Mouse (Mus musculus) liver, embryonic 11.5 days (tissue): ENCODE results near the gene Dpp10. TPM values are rescaled to one million over a fixed set of nuclear protein-coding genes. Genes with fewer than 3 reads are reported as not detected.

Experiments
- ATAC-seq: fragments of 200-750 bp; cut with Nextera tagmentation; replicated peaks from 2 replicates; pipeline ENCODE4 v1.8.0; 2017; ENCODE audit warnings: moderate number of reproducible peaks, mild to moderate bottlenecking, moderate TSS enrichment, moderate library complexity; ENCODE audit not compliant: low FRiP score
- DNase-seq: peaks from one replicate; pipeline ENCODE4 v3.0.0-alpha.2; 2017; ENCODE audit warnings: low spot score
- H3K27ac ChIP-seq: fragments of 300-500 bp; sonication (generic); 2 replicates; pipeline ENCODE4 v1.5.1; 2014; ENCODE audit warnings: mild to moderate bottlenecking, low read depth, low read length, control low read depth
- H3K27me3 ChIP-seq: fragments of 300-500 bp; sonication (generic); replicated peaks from 2 replicates; pipeline ENCODE4 v1.6.1; 2014; ENCODE audit warnings: low read length, mixed read lengths; ENCODE audit not compliant: control insufficient read depth, insufficient read depth
- H3K36me3 ChIP-seq: fragments of 300-500 bp; sonication (generic); 2 replicates; pipeline ENCODE4 v1.6.1; 2014; ENCODE audit warnings: mild to moderate bottlenecking, low read length, moderate library complexity, mixed read lengths; ENCODE audit not compliant: control insufficient read depth, insufficient read depth
- H3K4me1 ChIP-seq: fragments of 300-500 bp; sonication (generic); replicated peaks from 2 replicates; pipeline ENCODE4 v1.6.1; 2014; ENCODE audit warnings: low read length, mixed read lengths; ENCODE audit not compliant: control insufficient read depth, insufficient read depth
- H3K4me2 ChIP-seq: fragments of 300-500 bp; sonication (generic); 2 replicates; pipeline ENCODE4 v1.6.1; 2014; ENCODE audit warnings: mild to moderate bottlenecking, control low read depth, moderate library complexity
- H3K4me3 ChIP-seq: fragments of 300-500 bp; sonication (generic); 2 replicates; pipeline ENCODE4 v1.5.1; 2014; ENCODE audit warnings: low read depth, low read length, control low read depth
- H3K9ac ChIP-seq: fragments of 300-500 bp; sonication (generic); 2 replicates; pipeline ENCODE4 v1.6.1; 2014; ENCODE audit warnings: low read depth, low read length, control low read depth
- H3K9me3 ChIP-seq: fragments of 300-500 bp; sonication (generic); 2 replicates; pipeline ENCODE4 v1.6.1; 2016; ENCODE audit warnings: low read length, inconsistent platforms, mixed read lengths; ENCODE audit not compliant: control insufficient read depth
- WGBS: fragments of 180-500 bp; shearing (Covaris S2); extraction: QIAGEN DNeasy Blood & Tissue Kit; methylation state at CpG from one replicate; pipeline ENCODE4 v1.1.7; 2014; 5-methylcytosine and 5-hydroxymethylcytosine counted together
- polyA plus RNA-seq: library from polyadenylated mRNA; unstranded; fragments of >200 nt; fragmentation: Nextera tagmentation; extraction: Ambion mirVana; gene quantifications from 2 replicates; pipeline ENCODE4 v1.2.1, GENCODE M21; 2014

Gene Dpp10
- polyA plus RNA-seq, 1 experiment from 2014 or later: not detected

- 63% methylated on average over 2 of the region's 2 CpGs for WGBS
- H3K4me1 ChIP-seq: no peaks in the 10 kb centered on the region
- no peak overlapping the region for H3K27ac ChIP-seq
- H3K4me2 ChIP-seq: no peak overlapping the region
- H3K4me3 ChIP-seq: no peak overlapping the region
- H3K9ac ChIP-seq: no peak overlapping the region
- H3K36me3 ChIP-seq: no peaks in the 10 kb centered on the region
- H3K9me3 ChIP-seq: no peaks in the 10 kb centered on the region
- ATAC-seq (no peak), DNase-seq (no peak)
- no peaks in the 10 kb centered on the region for H3K27me3 ChIP-seq
Observed at GRCm38 (mm10) chr1:124031968-124032367, 13.4 kb downstream of the Dpp10 start.

DNA sequence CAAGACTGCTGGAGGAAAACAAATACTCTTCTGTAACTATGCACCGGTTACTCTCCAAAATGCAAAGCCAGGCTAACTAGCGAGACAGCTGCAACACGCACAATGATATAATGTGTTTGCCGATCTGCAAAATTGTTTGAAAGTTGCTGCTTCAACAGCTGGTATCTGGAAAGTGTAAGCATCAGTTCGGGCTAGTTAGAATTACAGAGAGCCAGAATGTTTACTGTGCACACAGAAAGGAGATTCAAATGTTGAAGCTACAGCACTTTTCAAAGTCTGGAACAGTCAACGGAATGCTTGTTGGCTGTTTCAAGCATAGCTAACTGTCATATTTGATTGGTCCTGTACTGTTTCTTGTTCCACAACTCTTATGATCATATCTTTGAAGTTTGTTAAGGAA lies 42.6 kb downstream of the Dpp10 start:
- Histone ChIP-seq H3K27me3 (no peaks in the 10 kb centered on the region), H3K27ac (no peak overlapping the region), H3K9ac (no peak overlapping the region), H3K4me3 (no peak overlapping the region), H3K36me3 (no peaks in the 10 kb centered on the region), H3K4me2 (no peak overlapping the region), H3K9me3 (no peaks in the 10 kb centered on the region), H3K4me1 (no peaks in the 10 kb centered on the region)
- WGBS: 78% methylated on average over 6 of the region's 6 CpGs
- DNase-seq: no peak
- ATAC-seq: no peak

DNA sequence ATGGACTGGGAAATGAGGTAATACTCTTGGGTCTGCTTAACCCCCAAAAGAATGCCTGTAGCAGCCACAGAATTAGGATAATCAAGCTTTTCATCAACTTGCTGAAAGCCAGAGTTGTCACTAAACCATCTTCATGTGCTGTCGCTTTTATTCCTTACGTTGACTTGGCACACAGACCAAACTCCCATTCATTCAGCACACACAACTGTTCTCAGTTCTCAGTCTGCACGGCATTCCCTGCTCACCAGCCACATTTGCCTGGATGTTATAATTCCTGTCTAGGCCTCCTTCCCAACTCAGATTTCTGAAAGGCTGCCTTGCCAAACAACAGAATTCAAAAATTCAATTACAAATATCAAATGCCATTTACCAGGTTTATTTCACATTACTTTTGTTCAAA lies 49.6 kb downstream of the Dpp10 start:
- Histone ChIP-seq H3K27me3 (no peaks in the 10 kb centered on the region), H3K36me3 (no peaks in the 10 kb centered on the region), H3K4me3 (no peak overlapping the region), H3K9me3 (no peaks in the 10 kb centered on the region), H3K4me2 (no peak overlapping the region), H3K9ac (no peak overlapping the region), H3K27ac (no peak overlapping the region), H3K4me1 (no peaks in the 10 kb centered on the region)
- WGBS: 80% methylated on average over 3 of the region's 3 CpGs
- ATAC-seq (no peak), DNase-seq (no peak)

DNA sequence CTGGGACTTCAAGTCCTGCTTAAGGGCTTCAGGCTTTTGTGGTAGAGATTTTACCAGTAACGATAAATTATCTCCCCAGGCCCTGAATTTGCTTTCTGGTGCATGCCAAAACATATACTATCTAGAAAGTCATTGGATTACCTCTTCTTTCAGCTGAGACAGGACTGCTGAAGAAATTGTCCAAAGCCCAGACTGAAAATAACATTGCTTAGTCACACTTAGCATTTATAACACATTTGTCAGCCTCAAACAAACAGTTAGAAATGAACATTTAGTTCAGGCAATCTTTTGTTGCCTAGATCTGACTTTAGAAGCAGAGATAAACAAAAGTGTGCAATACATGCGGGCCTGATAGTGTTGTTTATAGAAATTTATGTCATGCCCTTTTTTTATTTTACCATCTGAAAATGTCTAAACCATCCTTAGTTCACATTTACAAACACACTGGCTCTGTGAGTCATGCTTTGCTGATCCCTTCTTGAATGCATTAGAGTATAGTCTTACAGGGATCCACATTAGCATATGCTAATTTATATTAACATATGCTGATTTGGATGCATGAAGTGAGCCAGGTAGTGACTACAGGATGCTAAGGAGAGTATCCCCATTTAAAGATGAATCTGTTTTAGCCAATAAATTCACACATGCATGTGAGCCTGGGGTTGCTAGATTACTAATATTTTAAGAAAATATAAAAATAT lies 59.9 kb downstream of the Dpp10 start:
- no peak overlapping the region for H3K4me3 ChIP-seq
- H3K4me1 ChIP-seq: no peaks in the 10 kb centered on the region
- no peak for DNase-seq
- no peaks in the 10 kb centered on the region for H3K27me3 ChIP-seq
- H3K4me2 ChIP-seq: no peak overlapping the region
- no peak overlapping the region for H3K27ac ChIP-seq
- ATAC-seq: no peak
- H3K9me3 ChIP-seq: no peaks in the 10 kb centered on the region
- no peaks in the 10 kb centered on the region for H3K36me3 ChIP-seq
- H3K9ac ChIP-seq: no peak overlapping the region
- 66% methylated on average over 2 of the region's 2 CpGs for WGBS

- Histone ChIP-seq H3K9me3 (no peaks in the 10 kb centered on the region), H3K4me1 (no peaks in the 10 kb centered on the region), H3K9ac (no peak overlapping the region), H3K4me3 (no peak overlapping the region), H3K4me2 (no peak overlapping the region), H3K27me3 (no peaks in the 10 kb centered on the region), H3K36me3 (no peaks in the 10 kb centered on the region), H3K27ac (no peak overlapping the region)
- ATAC-seq: no peak
- 59% methylated on average over 1 of the region's 1 CpGs for WGBS
- no peak for DNase-seq
Observed at GRCm38 (mm10) chr1:123978597-123978996, 66.8 kb downstream of the Dpp10 start.

DNA sequence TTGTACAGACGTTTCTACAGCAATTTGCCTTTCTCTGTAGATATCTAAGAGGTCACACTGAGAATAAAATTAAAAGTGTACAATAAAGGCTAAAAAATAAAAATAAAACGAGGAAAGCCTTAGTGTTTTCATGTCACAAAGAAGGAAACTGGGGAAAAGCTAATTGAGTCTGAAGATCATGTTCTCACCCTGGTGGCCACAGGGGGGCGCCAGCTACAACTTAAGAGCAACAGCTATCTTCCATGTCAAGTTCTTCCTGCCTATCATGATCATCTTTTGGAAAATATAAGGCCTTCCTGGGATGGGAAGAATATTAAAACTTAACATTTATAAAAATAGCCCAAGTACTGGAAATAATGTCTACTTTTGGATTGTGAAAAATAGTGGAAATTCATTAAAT lies 70.7 kb downstream of the Dpp10 start:
- Histone ChIP-seq H3K9ac (no peak overlapping the region), H3K36me3 (no peaks in the 10 kb centered on the region), H3K27ac (no peak overlapping the region), H3K27me3 (no peaks in the 10 kb centered on the region), H3K4me1 (no peaks in the 10 kb centered on the region), H3K4me2 (no peak overlapping the region), H3K9me3 (no peaks in the 10 kb centered on the region), H3K4me3 (no peak overlapping the region)
- ATAC-seq (no peak), DNase-seq (no peak)
- 25% methylated on average over 3 of the region's 3 CpGs for WGBS

DNA sequence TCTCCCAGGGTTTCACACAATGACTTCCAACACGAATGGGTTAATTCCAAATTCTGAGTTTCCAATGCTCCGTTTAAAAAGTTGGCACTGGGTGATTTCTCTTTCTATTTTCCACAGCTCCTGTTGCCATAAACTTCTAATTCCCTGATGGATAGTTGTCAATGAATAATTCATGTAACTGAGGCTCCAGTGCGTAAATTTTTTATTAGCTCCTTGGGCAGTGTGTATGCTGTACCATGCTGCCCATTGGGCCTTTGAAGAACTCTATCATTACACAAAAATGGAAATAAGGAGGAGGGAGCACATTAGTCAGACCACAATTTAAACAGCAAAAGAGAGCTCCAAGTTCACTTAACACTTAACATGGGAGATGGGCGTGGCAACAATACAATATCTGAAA lies 99.2 kb downstream of the Dpp10 start:
- H3K4me2 ChIP-seq: no peak overlapping the region
- H3K4me3 ChIP-seq: no peak overlapping the region
- H3K4me1 ChIP-seq: no peaks in the 10 kb centered on the region
- H3K9me3 ChIP-seq: no peaks in the 10 kb centered on the region
- no peaks in the 10 kb centered on the region for H3K27me3 ChIP-seq
- 71% methylated on average over 4 of the region's 4 CpGs for WGBS
- no peak for ATAC-seq
- no peak for DNase-seq
- H3K9ac ChIP-seq: no peak overlapping the region
- no peak overlapping the region for H3K27ac ChIP-seq
- no peaks in the 10 kb centered on the region for H3K36me3 ChIP-seq

DNA sequence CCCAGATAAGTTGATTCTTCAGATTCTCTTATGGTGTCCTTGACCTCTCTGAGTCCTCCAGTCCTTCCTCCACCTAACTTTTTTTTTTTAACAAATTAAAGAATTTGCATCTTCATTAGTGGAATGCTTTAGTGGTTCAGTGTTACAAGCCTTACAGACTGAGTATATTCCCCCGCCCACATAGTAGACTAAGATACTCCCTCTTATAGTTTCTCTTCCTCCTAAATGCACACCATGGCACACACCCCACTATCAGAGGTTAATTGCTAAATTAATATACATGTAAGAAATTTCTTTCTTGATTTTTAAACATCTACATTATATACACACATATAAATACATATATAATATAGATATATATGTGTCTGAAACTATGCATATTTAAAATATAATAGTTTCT lies 104.5 kb downstream of the Dpp10 start:
- WGBS: 86% methylated on average over 1 of the region's 1 CpGs
- no peak for ATAC-seq

More for the DNA sequence above, 104.5 kb downstream of the Dpp10 start:
- Histone ChIP-seq H3K27ac (no peak overlapping the region), H3K4me1 (no peaks in the 10 kb centered on the region), H3K4me3 (no peak overlapping the region), H3K9ac (no peak overlapping the region), H3K36me3 (no peaks in the 10 kb centered on the region), H3K4me2 (no peak overlapping the region), H3K9me3 (no peaks in the 10 kb centered on the region), H3K27me3 (no peaks in the 10 kb centered on the region)
- DNase-seq: no peak
